Comparison of ENCODE assay signal across 13 mouse cellular contexts in the genomic region with DNA sequence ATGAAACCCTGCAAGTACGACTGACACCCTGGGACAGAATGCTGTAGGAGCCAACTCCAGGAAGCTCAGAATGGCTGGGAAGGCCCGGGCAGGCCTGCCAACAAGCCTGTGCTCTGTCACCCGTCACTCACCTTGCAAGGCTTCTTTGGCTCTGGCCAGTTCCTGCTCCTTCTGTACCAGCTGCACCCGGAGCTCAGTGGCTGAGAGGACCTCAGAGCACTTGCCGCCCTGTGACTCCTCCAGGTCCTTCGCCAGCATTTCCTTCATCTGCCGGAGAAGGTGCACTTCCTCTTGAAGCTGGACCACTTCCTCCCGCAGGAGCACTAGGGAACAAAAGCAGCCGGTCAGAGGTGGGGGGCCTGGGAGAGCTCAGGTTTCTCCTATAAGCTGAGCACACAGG. TPM values are rescaled to one million over a fixed set of nuclear protein-coding genes. Genes with fewer than 3 reads are reported as not detected.
DNase-seq lines count a peak whose midpoint lies in the region; ATAC-seq and TF ChIP-seq lines count a peak whose summit lies in the region.
"Had no signal": no experiment of that assay in that cellular context is flagged by ENCODE, and none has a peak within 500 bp of the region (broad histone marks: within the 10 kb centered on the region; RNA-seq: fewer than 3 reads in every experiment).

No protein-coding gene starts in this region.

- peak; percentile 15 for DNase-seq in thymus, postnatal 4 days
- no peak for DNase-seq in thymus, postnatal 36 days
- no peak for DNase-seq in kidney, postnatal 0 days (ENCODE audit: low spot score)
- no peak for DNase-seq in adrenal gland, postnatal 4 days (ENCODE audit: low spot score in 2 of 2)
- DNase-seq in left cerebral cortex, postnatal 36 days (ENCODE audit: low spot score in 2 of 2), result no peak
- DNase-seq: adrenal gland, adult 8-10 months; cerebellum, postnatal 36 days; layer of hippocampus, postnatal 36 days; lung, postnatal 10 days had no signal

- H3K27ac ChIP-seq in heart, embryonic 15.5 days, result peak overlapping the region; percentile 52
- peak overlapping the region; percentile 73 for H3K27ac ChIP-seq in kidney, postnatal 0 days
- H3K27ac ChIP-seq: forebrain, embryonic 12.5 days had no signal

- peaks cover 28% of the 10 kb centered on the region for H3K4me1 ChIP-seq in heart, embryonic 15.5 days (replicated peaks)
- peaks cover 20% of the 10 kb centered on the region for H3K4me1 ChIP-seq in kidney, postnatal 0 days (replicated peaks; ENCODE audit: insufficient read depth, low read length)

- H3K9me3 ChIP-seq in heart, embryonic 15.5 days (replicated peaks), result no peaks in the 10 kb centered on the region
- no peaks in the 10 kb centered on the region for H3K9me3 ChIP-seq in kidney, postnatal 0 days (replicated peaks; ENCODE audit: low read length)
- H3K9me3 ChIP-seq: forebrain, embryonic 12.5 days had no signal

- H3K4me3 ChIP-seq in heart, embryonic 15.5 days, result no peak overlapping the region
- H3K4me3 ChIP-seq in kidney, postnatal 0 days (replicated peaks; ENCODE audit: low read depth, low read length), result no peak overlapping the region
- H3K4me3 ChIP-seq: forebrain, embryonic 12.5 days had no signal

- H3K9ac ChIP-seq in heart, embryonic 15.5 days, result no peak overlapping the region
- H3K9ac ChIP-seq in kidney, postnatal 0 days (ENCODE audit: low read depth, low read length), result no peak overlapping the region
- H3K9ac ChIP-seq: forebrain, embryonic 12.5 days had no signal

- H3K4me2 ChIP-seq in heart, embryonic 15.5 days, result peak overlapping the region; percentile 33; the same call in 1 of the 2 replicates
- 0 out of 2 replicates have a peak overlapping the region, but pooled peaks have one; percentile 10 for H3K4me2 ChIP-seq in kidney, postnatal 0 days (ENCODE audit: low read length)
- H3K4me2 ChIP-seq: forebrain, embryonic 12.5 days had no signal

- intact Hi-C loops in left cerebral cortex, postnatal 36 days (cut with DNase I), result no loop called here

- WGBS in heart, embryonic 15.5 days, result 21% methylated on average over 9 of the region's 9 CpGs
- 24% methylated on average over 9 of the region's 9 CpGs for WGBS in kidney, postnatal 0 days

- ATAC-seq in heart, embryonic 15.5 days (replicated peaks; ENCODE audit: insufficient number of reproducible peaks, insufficient read depth, low FRiP score, low read depth), result peak; percentile 33; the same call in 1 of the 2 replicates
- ATAC-seq in kidney, postnatal 0 days (replicated peaks; ENCODE audit: low FRiP score, low read depth), result peak; percentile 58
- ATAC-seq in monocyte, adult 5-6 weeks (replicated peaks; ENCODE audit: insufficient number of reproducible peaks, low FRiP score, low TSS enrichment, poor library complexity, severe bottlenecking), result no peak

- H3K27me3 ChIP-seq in heart, embryonic 15.5 days, result no peaks in the 10 kb centered on the region
- H3K27me3 ChIP-seq in kidney, postnatal 0 days (ENCODE audit: insufficient read depth, low read length), result no peaks in the 10 kb centered on the region
- H3K27me3 ChIP-seq: forebrain, embryonic 12.5 days had no signal

- no peak for TF ChIP-seq CTCF in kidney, postnatal 0 days (IDR thresholded peaks at IDR 0.05; ENCODE audit: low read depth)

- no peaks in the 10 kb centered on the region for H3K36me3 ChIP-seq in heart, embryonic 15.5 days
- peaks cover 5% of the 10 kb centered on the region; the same call in 1 of the 2 replicates for H3K36me3 ChIP-seq in kidney, postnatal 0 days (ENCODE audit: insufficient read depth, low read length)

RNA-seq across cellular contexts. Expression of a gene that starts 29.3 kb away (rescaled TPM):
- polyA plus RNA-seq in heart, embryonic 15.5 days (2015; fragmentation: Nextera tagmentation; extraction: Ambion mirVana), result 4.3 and 7.9 TPM in 2 replicates
- polyA plus RNA-seq in kidney, postnatal 0 days (2015; fragmentation: Nextera tagmentation; extraction: Ambion mirVana), result 16.2 and 16.4 TPM in 2 replicates
- 10 to 100 TPM; 40.7 to 42.6 TPM for total RNA-seq in adrenal gland, postnatal 4 days (2021)
- not detected in 3 replicates for total RNA-seq in monocyte, adult 5-6 weeks (2017)
- total RNA-seq in left cerebral cortex, postnatal 36 days (2021), result 100 to 1,000 TPM in 1 of 2 experiments, 10 to 100 TPM in 1; 80.6 to 112 TPM
- total RNA-seq: MEL had no signal

Comparison
In these comparisons a context has a peak if more than half of its experiments do, and no peak if none do; other contexts are left out.
1. RNA of a gene that starts 29.3 kb away (total RNA-seq): 80.6 to 112 TPM in left cerebral cortex, postnatal 36 days and 40.7 to 42.6 TPM in adrenal gland, postnatal 4 days; not detected in monocyte, adult 5-6 weeks; every median in the first group is over 10 times any median in the second.